8 mouse cellular contexts compared by ENCODE assay signal in genomic region chr1:181272622-181273296, GRCm38 (mm10).
A peak's percentile ranks its signal among the peaks of the same experiment; 100 is the strongest.
DNase-seq lines count a peak whose midpoint lies in the region; ATAC-seq and TF ChIP-seq lines count a peak whose summit lies in the region.

No protein-coding gene starts in this region.

- CTCF ChIA-PET in Patski (lab: Charles Lee) = interaction anchor here (0.6 to 3.5 kb wide), 9 partner anchors 9 to 344 kb away, joined by 3 to 31 read pairs (median 3); no protein-coding TSS in a partner anchor

- POLR2A ChIA-PET in Patski (lab: Charles Lee) = no interaction called here

- no peaks in the 10 kb centered on the region for H3K9me3 ChIP-seq in hindbrain, embryonic 13.5 days

- no peaks in the 10 kb centered on the region for H3K36me3 ChIP-seq in hindbrain, embryonic 13.5 days

- WGBS in hindbrain, embryonic 13.5 days = 5% methylated on average over 19 of the region's 20 CpGs

- H3K27me3 ChIP-seq in Patski = peaks cover 3% of the 10 kb centered on the region
- no peaks in the 10 kb centered on the region for H3K27me3 ChIP-seq in hindbrain, embryonic 13.5 days

- ATAC-seq in Patski = peak; percentile 85
- peak; percentile 89 for ATAC-seq in hindbrain, embryonic 13.5 days (ENCODE audit: low FRiP score)

- peak overlapping the region; percentile 1; the same call in 1 of the 2 replicates for H3K4me2 ChIP-seq in hindbrain, embryonic 13.5 days

- no peaks in the 10 kb centered on the region; the same call in 1 of the 2 replicates for H3K4me1 ChIP-seq in hindbrain, embryonic 13.5 days (replicated peaks)

- in situ Hi-C loops in Patski (cut with MboI; ENCODE audit: low pct_unique_long_range_greater_than_20kb) = loop anchor here (10.0 kb wide), 1 partner anchor 192 kb away; no protein-coding TSS in a partner anchor

- H3K4me3 ChIP-seq in hindbrain, embryonic 13.5 days = no peak overlapping the region

- no peak overlapping the region for H3K27ac ChIP-seq in hindbrain, embryonic 13.5 days

- H3K9ac ChIP-seq in hindbrain, embryonic 13.5 days = no peak overlapping the region

- DNase-seq in Patski (ENCODE audit: low read depth, low spot score) = peak; percentile 22
- DNase-seq in cerebellum, postnatal 36 days = peak; percentile 80 to 81
- peak; percentile 65 to 72 for DNase-seq in frontal cortex, postnatal 25 days (ENCODE audit: low spot score in 2 of 2)
- DNase-seq in left cerebral cortex, adult 11 months (ENCODE audit: low spot score) = peak; percentile 55
- DNase-seq in lung, postnatal 25 days (ENCODE audit: low spot score) = peak; percentile 84
- peak; percentile 91 for DNase-seq in retina, embryonic 14.5 days (ENCODE audit: low spot score)
- peak; percentile 78 to 81 for DNase-seq in thymus, postnatal 36 days

- peak; percentile 90 for TF ChIP-seq CTCF in Patski (IDR thresholded peaks at IDR 0.05)

Comparison
In these comparisons a context has a peak if more than half of its experiments do, and no peak if none do; other contexts are left out.
1. DNase-seq: peak in every context shown above with its lines; median percentile 91 in retina, embryonic 14.5 days; 84 in lung, postnatal 25 days; 80 in cerebellum, postnatal 36 days; 80 in thymus, postnatal 36 days; 68 in frontal cortex, postnatal 25 days; 55 in left cerebral cortex, adult 11 months; 22 in Patski.